Mouse (Mus musculus) hindbrain, postnatal 0 days (tissue): ENCODE results near the gene Col11a2. TPM values are rescaled to one million over a fixed set of nuclear protein-coding genes. Genes with fewer than 3 reads are reported as not detected.
"Not testable (repeated sequence)": the region's sequence is repeated elsewhere in the genome, so short reads cannot be mapped to it uniquely, and the experiment has no call there.

Experiments used
- ATAC-seq: fragments of 200-750 bp; cut with Nextera tagmentation; 2 replicates; pipeline ENCODE4 v1.8.0; 2017; ENCODE audit warnings: mild to moderate bottlenecking, moderate TSS enrichment, moderate library complexity
- DNase-seq: peaks from one replicate; pipeline ENCODE4 v3.0.0-alpha.2; 2015; ENCODE audit warnings: low spot score
- H3K27ac ChIP-seq: fragments of 300-500 bp; sonication (generic); 2 replicates; pipeline ENCODE4 v1.5.1; 2014; ENCODE audit warnings: mild to moderate bottlenecking
- H3K27me3 ChIP-seq: fragments of 300-500 bp; sonication (generic); 2 replicates; pipeline ENCODE4 v1.6.1; 2014; ENCODE audit warnings: low read length, mixed read lengths; ENCODE audit not compliant: insufficient read depth
- H3K36me3 ChIP-seq: fragments of 300-500 bp; sonication (generic); 2 replicates; pipeline ENCODE4 v1.6.1; 2014; ENCODE audit warnings: low read length, mixed read lengths; ENCODE audit not compliant: insufficient read depth
- H3K4me1 ChIP-seq: fragments of 300-500 bp; sonication (generic); 2 replicates; pipeline ENCODE4 v1.6.1; 2014; ENCODE audit warnings: antibody characterized with exemption, low read length, mixed read lengths; ENCODE audit not compliant: insufficient read depth
- H3K4me2 ChIP-seq: fragments of 300-500 bp; sonication (generic); 2 replicates; pipeline ENCODE4 v1.6.1; 2014; ENCODE audit warnings: low read depth, mild to moderate bottlenecking, low read length, moderate library complexity, mixed read lengths
- H3K4me3 ChIP-seq: fragments of 300-500 bp; sonication (generic); 2 replicates; pipeline ENCODE4 v1.5.1; 2014; ENCODE audit warnings: low read length
- H3K9ac ChIP-seq: fragments of 300-500 bp; sonication (generic); replicated peaks from 2 replicates; pipeline ENCODE4 v1.6.1; 2014; ENCODE audit warnings: mild to moderate bottlenecking, low read length, moderate library complexity, mixed read lengths
- H3K9me3 ChIP-seq: fragments of 300-500 bp; sonication (generic); 2 replicates; pipeline ENCODE4 v1.6.1; 2016; ENCODE audit warnings: low read length, mixed read lengths
- CTCF ChIP-seq: IDR thresholded peaks from 2 replicates; pipeline ENCODE4 v1.5.1; 2016; ENCODE audit warnings: antibody characterized with exemption, control low read depth, low read depth
- WGBS: fragments of 180-500 bp; shearing (Covaris S2); extraction: QIAGEN DNeasy Blood & Tissue Kit; methylation state at CpG from one replicate; pipeline ENCODE4 v1.1.7; 2014; 5-methylcytosine and 5-hydroxymethylcytosine counted together
- polyA plus RNA-seq: library from polyadenylated mRNA; unstranded; fragments of >200 nt; fragmentation: Nextera tagmentation; extraction: Ambion mirVana; gene quantifications from 2 replicates; pipeline ENCODE4 v1.2.1, GENCODE M21; 2015
- total RNA-seq: library from RNA; depleted of rRNA; stranded (reverse); fragments of >200 nt; gene quantifications from 2 replicates; pipeline ENCODE4 v1.2.3, GENCODE M21; 2014; rRNA removed

Col11a2 gene
- total RNA-seq: 12.1 and 16.7 TPM in 2 replicates
- polyA plus RNA-seq: 5.4 TPM in 2 replicates

DNA sequence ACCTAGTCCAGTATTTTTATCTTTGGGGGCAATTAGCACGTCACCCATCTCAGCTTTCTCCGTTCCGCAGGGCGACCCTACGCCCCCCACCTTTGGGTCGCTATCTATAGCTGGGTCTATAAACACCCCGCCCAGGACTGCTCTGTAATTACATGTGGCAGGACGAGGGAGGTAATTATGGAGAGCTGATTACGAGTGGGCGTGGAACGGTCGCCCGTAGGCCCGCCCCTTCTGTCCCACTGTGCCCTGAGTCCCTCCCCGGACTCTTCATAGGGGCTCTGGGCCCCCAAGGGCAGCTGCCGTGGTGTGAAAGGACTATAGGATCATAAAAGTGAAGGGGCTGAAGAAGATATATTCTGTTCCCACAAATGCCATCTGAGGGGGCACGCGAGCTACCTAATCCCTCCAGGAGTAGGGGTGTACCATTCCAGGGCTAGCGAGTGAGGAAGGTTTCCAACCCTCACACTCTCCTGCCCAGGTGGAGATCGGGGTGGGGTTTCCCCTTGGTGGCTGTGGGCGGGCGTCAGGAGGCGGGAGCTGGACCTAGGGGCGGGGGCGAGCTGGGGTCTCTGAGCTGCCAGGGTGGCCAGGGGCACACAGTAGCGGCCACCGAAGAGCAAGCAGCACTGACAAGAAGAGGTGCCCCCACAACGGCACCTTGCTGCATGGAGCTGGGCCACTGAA, at the start of gene Col11a2:
Col11a2 (plus strand) TSS at position 560 of the 684 bp plus-strand sequence.
- no peaks in the 10 kb centered on the region for H3K9me3 ChIP-seq
- peaks cover 26% of the 10 kb centered on the region for H3K36me3 ChIP-seq
- WGBS: 12% methylated on average over 26 of the region's 28 CpGs
- peak within 1 kb of the TSS; percentile 28 for H3K4me3 ChIP-seq
- no peak within 1 kb of the TSS; the same call in 1 of the 2 replicates for H3K27ac ChIP-seq
- peak within 1 kb of the TSS; percentile 17 for H3K9ac ChIP-seq
- no peaks in the 10 kb centered on the region for H3K27me3 ChIP-seq
- peak within 1 kb of the TSS; percentile 63 for H3K4me2 ChIP-seq
- ATAC-seq (peak; percentile 48), DNase-seq (peak; percentile 43)
- TF ChIP-seq CTCF: peak; percentile 36
- peaks cover 7% of the 10 kb centered on the region; the same call in 1 of the 2 replicates for H3K4me1 ChIP-seq

DNA sequence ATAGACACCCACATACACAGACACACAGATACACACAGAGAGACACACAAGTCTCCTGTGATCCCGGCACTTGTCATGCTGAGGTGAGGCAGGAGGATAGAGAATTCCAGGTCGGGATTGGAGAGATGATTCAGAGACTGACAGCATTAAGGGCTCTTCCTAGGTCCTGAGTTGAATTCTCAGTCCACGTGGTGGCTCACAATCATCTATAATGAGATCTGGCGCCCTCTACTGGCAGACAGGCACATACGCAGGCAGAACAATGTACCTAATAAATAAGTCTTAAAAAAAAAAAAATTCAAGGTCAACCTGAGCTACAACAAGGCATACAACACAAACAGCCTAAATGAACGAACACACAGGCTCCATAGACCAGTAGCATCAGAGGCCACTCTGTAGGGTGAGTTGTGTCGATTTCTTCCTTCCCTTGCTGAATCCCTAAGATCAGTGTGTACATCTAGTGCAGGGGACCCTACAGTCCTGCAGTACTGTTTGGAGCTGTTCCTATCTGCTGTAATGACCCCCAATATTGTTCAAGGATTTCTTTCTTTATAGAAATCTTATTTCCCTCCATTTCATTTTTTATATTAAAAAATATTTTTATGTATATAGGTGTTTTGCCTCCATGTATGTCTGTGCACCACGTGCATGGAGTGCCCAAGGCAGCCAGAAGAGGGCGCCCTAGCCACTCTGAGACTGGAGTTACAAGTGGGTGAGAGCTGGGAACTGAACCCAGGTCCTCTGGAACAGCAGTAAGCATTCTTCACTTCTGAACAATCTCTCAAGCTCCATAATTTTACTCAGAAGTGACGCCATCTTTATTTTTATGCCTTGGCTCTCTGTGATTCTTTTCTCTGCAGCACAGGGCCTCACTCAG, 47.2 kb upstream of the Col11a2 start:
- WGBS: 32% methylated on average over 10 of the region's 10 CpGs
- TF ChIP-seq CTCF: peak; percentile 90
- Histone ChIP-seq H3K4me2 (no peak overlapping the region), H3K9me3 (no peaks in the 10 kb centered on the region), H3K9ac (no peak overlapping the region), H3K27me3 (no peaks in the 10 kb centered on the region), H3K4me1 (no peaks in the 10 kb centered on the region), H3K36me3 (no peaks in the 10 kb centered on the region), H3K27ac (no peak overlapping the region), H3K4me3 (no peak overlapping the region)
- DNase-seq (peak; percentile 91), ATAC-seq (peak; percentile 62)

DNA sequence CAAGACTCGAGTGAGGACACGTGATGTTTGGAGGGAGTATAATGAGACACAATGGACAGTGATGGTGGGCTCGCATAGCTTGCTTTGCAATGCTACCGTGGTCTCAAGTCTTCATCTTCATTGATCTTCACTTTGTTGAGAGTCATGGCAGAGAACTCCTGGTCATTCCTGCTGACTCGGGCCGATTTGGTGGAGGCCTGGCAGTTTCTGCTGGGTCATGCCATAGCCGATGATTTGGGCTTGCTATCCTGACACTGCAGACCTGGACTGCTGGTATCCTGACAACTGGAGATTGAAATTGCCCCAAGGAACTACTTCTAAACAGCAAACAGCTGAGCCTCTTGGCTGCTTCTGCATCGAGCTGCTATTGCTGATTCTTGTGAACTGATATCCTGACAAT, 44.3 kb upstream of the Col11a2 start:
- TF ChIP-seq CTCF: no peak
- Histone ChIP-seq H3K4me2 (no peak overlapping the region), H3K4me3 (no peak overlapping the region), H3K36me3 (no peaks in the 10 kb centered on the region), H3K9me3 (no peaks in the 10 kb centered on the region), H3K27ac (no peak overlapping the region), H3K27me3 (no peaks in the 10 kb centered on the region), H3K9ac (no peak overlapping the region), H3K4me1 (no peaks in the 10 kb centered on the region)
- no peak for ATAC-seq
- 87% methylated on average over 8 of the region's 8 CpGs for WGBS
- DNase-seq: no peak

DNA sequence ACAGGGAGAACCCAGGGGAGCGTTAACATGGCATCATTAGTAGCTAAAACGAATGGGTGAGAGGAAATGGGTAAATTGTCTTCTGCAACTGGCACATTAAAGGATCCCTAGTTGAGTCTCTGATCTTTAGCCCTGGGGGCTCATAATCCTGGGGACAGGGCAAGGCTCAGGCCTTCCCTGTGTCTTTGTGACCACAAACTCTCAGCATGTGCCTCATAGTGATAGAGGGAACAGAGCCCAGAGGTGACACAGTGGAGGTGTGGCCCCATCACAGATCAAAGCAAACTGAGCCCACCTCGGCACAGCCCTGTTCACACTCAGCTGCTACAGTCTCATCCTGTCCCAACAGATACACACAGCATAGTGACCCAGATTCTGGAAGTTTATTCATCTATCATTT, 43.6 kb upstream of the Col11a2 start:
- no peaks in the 10 kb centered on the region for H3K36me3 ChIP-seq
- WGBS: 64% methylated on average over 3 of the region's 3 CpGs
- DNase-seq: no peak
- no peak for ATAC-seq
- H3K9me3 ChIP-seq: no peaks in the 10 kb centered on the region
- no peaks in the 10 kb centered on the region for H3K4me1 ChIP-seq
- H3K4me2 ChIP-seq: no peak overlapping the region
- H3K27ac ChIP-seq: no peak overlapping the region
- no peaks in the 10 kb centered on the region; the same call in 1 of the 2 replicates for H3K27me3 ChIP-seq
- H3K9ac ChIP-seq: no peak overlapping the region
- no peak for TF ChIP-seq CTCF
- H3K4me3 ChIP-seq: no peak overlapping the region

DNA sequence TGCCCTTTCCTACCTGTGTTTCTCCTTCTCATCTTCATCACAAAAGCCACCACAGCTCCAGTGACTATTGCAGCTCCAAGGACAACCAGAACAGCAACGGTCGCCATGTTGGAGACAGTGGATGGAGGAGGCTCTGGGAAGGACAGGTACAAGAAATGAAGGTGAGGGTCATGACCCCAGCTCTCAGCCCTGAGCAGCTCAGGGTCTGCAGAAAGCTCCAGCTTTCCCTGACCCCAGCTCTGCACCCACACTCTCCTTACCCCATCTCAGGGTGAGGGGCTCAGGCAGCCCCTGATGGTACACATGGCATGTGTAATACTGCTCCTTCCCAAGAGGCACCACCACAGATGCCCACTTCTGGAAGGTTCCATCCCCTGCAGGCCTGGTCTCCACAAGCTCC, 42.2 kb upstream of the Col11a2 start:
- H3K4me3 ChIP-seq, ATAC-seq: not testable (repeated sequence)
- WGBS: 98% methylated on average over 2 of the region's 2 CpGs

DNA sequence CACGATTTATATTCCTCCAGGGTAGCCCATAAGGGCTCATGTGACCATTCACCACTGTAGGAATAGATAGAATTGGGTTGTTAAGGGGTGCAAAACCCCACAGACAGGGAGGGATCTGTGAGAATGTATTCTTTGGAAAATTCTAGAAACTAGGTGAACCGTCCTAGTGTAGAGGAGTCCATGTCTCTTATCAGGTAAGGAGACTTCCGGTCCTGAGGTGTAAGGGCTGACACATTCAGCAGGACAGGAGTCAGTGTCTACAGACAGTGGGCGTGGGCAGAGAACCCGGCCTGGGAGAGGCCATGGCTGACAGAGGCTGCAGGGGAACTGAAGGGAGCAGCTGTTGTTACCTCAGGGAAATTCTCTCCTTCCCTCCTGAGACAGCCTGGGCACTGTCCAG, 40.5 kb upstream of the Col11a2 start:
- not testable (repeated sequence) for H3K9me3 ChIP-seq, H3K4me3 ChIP-seq, H3K27ac ChIP-seq, ATAC-seq, H3K4me2 ChIP-seq, H3K4me1 ChIP-seq, H3K9ac ChIP-seq, DNase-seq, H3K27me3 ChIP-seq, H3K36me3 ChIP-seq
- WGBS: 59% methylated on average over 5 of the region's 5 CpGs

More for the DNA sequence above, 42.2 kb upstream of the Col11a2 start:
- not testable (repeated sequence) for H3K36me3 ChIP-seq, H3K4me1 ChIP-seq, H3K27ac ChIP-seq, H3K9ac ChIP-seq, H3K9me3 ChIP-seq, H3K27me3 ChIP-seq, DNase-seq, H3K4me2 ChIP-seq
